Mouse (Mus musculus): ENCODE results near the gene Il12rb2. TPM values are rescaled to one million over a fixed set of nuclear protein-coding genes. Genes with fewer than 3 reads are reported as not detected.

Gene Il12rb2
- polyA plus RNA-seq, 1 experiment from 2014 or later, result 0.13 TPM

- no peak overlapping the region for H3K4me2 ChIP-seq (ENCODE audit: low read depth)
- 0 out of 2 replicates have a peak, but pooled peaks cover 3% of the 10 kb centered on the region for H3K4me1 ChIP-seq (ENCODE audit: control insufficient read depth, insufficient read depth, low read length)
- H3K4me3 ChIP-seq (ENCODE audit: low read depth, low read length), result no peak overlapping the region
- H3K27me3 ChIP-seq (ENCODE audit: control insufficient read depth, insufficient read depth, low read length), result no peaks in the 10 kb centered on the region
- H3K36me3 ChIP-seq (ENCODE audit: control insufficient read depth, insufficient read depth, low read length), result no peaks in the 10 kb centered on the region
- ATAC-seq (ENCODE audit: insufficient read depth, low FRiP score, low TSS enrichment), result no peak
- no peak for DNase-seq (ENCODE audit: low spot score)
- H3K9ac ChIP-seq (ENCODE audit: low read length), result no peak overlapping the region
- WGBS, result 87% methylated on average over 7 of the region's 7 CpGs
- no peak overlapping the region for H3K27ac ChIP-seq (ENCODE audit: low read depth, low read length)
- no peaks in the 10 kb centered on the region for H3K9me3 ChIP-seq (ENCODE audit: control insufficient read depth, low read length)
These were observed 111.1 kb downstream of the Il12rb2 start for GRCm38 (mm10) chr6:67264935-67265334.

- H3K4me3 ChIP-seq (ENCODE audit: low read depth, low read length), result no peak overlapping the region
- ATAC-seq (ENCODE audit: insufficient read depth, low FRiP score, low TSS enrichment) (no peak), DNase-seq (ENCODE audit: low spot score) (no peak)
- H3K4me2 ChIP-seq (ENCODE audit: low read depth), result no peak overlapping the region
- no peaks in the 10 kb centered on the region for H3K36me3 ChIP-seq (ENCODE audit: control insufficient read depth, insufficient read depth, low read length)
- no peaks in the 10 kb centered on the region for H3K9me3 ChIP-seq (ENCODE audit: control insufficient read depth, low read length)
- H3K9ac ChIP-seq (ENCODE audit: low read length), result no peak overlapping the region
- no peak overlapping the region for H3K27ac ChIP-seq (ENCODE audit: low read depth, low read length)
- no peaks in the 10 kb centered on the region for H3K27me3 ChIP-seq (ENCODE audit: control insufficient read depth, insufficient read depth, low read length)
- H3K4me1 ChIP-seq (ENCODE audit: control insufficient read depth, insufficient read depth, low read length), result no peaks in the 10 kb centered on the region
- WGBS, result 93% methylated on average over 4 of the region's 4 CpGs
These were observed 124.9 kb downstream of the Il12rb2 start for GRCm38 (mm10) chr6:67251095-67251494.

- no peak for DNase-seq (ENCODE audit: low spot score)
- H3K9ac ChIP-seq (ENCODE audit: low read length), result no peak overlapping the region
- H3K27ac ChIP-seq (ENCODE audit: low read depth, low read length), result no peak overlapping the region
- no peak overlapping the region for H3K4me3 ChIP-seq (ENCODE audit: low read depth, low read length)
- no peaks in the 10 kb centered on the region for H3K27me3 ChIP-seq (ENCODE audit: control insufficient read depth, insufficient read depth, low read length)
- H3K36me3 ChIP-seq (ENCODE audit: control insufficient read depth, insufficient read depth, low read length), result no peaks in the 10 kb centered on the region
- no peaks in the 10 kb centered on the region for H3K9me3 ChIP-seq (ENCODE audit: control insufficient read depth, low read length)
- ATAC-seq (ENCODE audit: insufficient read depth, low FRiP score, low TSS enrichment), result no peak
- WGBS, result 88% methylated on average over 5 of the region's 5 CpGs
- no peaks in the 10 kb centered on the region for H3K4me1 ChIP-seq (ENCODE audit: control insufficient read depth, insufficient read depth, low read length)
- H3K4me2 ChIP-seq (ENCODE audit: low read depth), result no peak overlapping the region
These were observed 131.5 kb downstream of the Il12rb2 start for GRCm38 (mm10) chr6:67244451-67244850.

GRCm38 (mm10) chr6:67243765-67244420, 132.1 kb downstream of the Il12rb2 start:
- H3K9ac ChIP-seq (ENCODE audit: low read length), result no peak overlapping the region
- H3K4me2 ChIP-seq (ENCODE audit: low read depth), result no peak overlapping the region
- no peaks in the 10 kb centered on the region for H3K9me3 ChIP-seq (ENCODE audit: control insufficient read depth, low read length)
- H3K27ac ChIP-seq (ENCODE audit: low read depth, low read length), result no peak overlapping the region
- no peak overlapping the region for H3K4me3 ChIP-seq (ENCODE audit: low read depth, low read length)
- no peaks in the 10 kb centered on the region for H3K36me3 ChIP-seq (ENCODE audit: control insufficient read depth, insufficient read depth, low read length)
- WGBS, result 94% methylated on average over 7 of the region's 7 CpGs
- H3K27me3 ChIP-seq (ENCODE audit: control insufficient read depth, insufficient read depth, low read length), result no peaks in the 10 kb centered on the region
- ATAC-seq (ENCODE audit: insufficient read depth, low FRiP score, low TSS enrichment) (no peak), DNase-seq (ENCODE audit: low spot score) (no peak)
- H3K4me1 ChIP-seq (ENCODE audit: control insufficient read depth, insufficient read depth, low read length), result no peaks in the 10 kb centered on the region

Other genes with a start within 250 kb of the Il12rb2 start
- 502 and 588 TPM in 2 replicates for gene Serbp1, start 138.0 kb downstream of the Il12rb2 start, polyA plus RNA-seq (2014; fragmentation: Nextera tagmentation; extraction: Ambion mirVana)
- gene Il23r, start 115.7 kb upstream of the Il12rb2 start, polyA plus RNA-seq (2014; fragmentation: Nextera tagmentation; extraction: Ambion mirVana), result not detected in 2 replicates
- gene Tacstd2, start 159.6 kb upstream of the Il12rb2 start, polyA plus RNA-seq (2014; fragmentation: Nextera tagmentation; extraction: Ambion mirVana), result 5.3 and 6.1 TPM in 2 replicates

Measured in neural tube, embryonic 11.5 days (tissue).